Mouse (Mus musculus): ENCODE measurements around the gene Dnaaf5.

DNA sequence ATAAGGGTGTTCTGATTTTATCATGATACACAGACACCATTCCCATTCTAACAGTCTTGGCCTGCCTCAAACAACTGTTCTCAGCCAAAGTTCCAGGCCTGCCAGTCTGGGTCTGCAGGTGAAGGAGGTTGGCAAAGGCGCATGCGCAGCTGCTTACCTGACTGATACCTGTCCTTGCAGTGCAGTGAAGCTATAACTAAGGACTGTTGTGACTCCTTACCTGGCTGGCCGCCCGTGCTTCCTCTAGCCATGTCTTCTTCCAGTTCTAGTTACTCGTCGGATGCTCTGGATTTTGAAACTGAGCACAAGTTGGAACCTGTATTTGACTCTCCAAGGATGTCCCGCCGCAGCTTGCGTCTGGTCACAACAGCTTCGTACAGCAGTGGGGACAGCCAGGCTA, 73.3 kb downstream of the Dnaaf5 start:
- TF ChIP-seq CTCF (conservative IDR thresholded peaks at IDR 0.05; ENCODE audit: low read length) (no peak), NANOG (IDR thresholded peaks at IDR 0.05; ENCODE audit: borderline replicate concordance, low read length) (no peak), POU5F1 (IDR thresholded peaks at IDR 0.05; ENCODE audit: borderline replicate concordance, low read length) (no peak)
